Mouse (Mus musculus): ENCODE measurements around the gene Gm35315.
"Not testable (repeated sequence)": the region's sequence is repeated elsewhere in the genome, so short reads cannot be mapped to it uniquely, and the experiment has no call there.

Gene Gm35315

GRCm38 (mm10) chr5:110094030-110094846 is at the start of gene Gm35315:
Gene Gm35315, minus strand, starts transcription at chr5:110094420.
- in situ Hi-C loops (cut with MboI, MseI): no loop called here

- in situ Hi-C loops (cut with MboI, MseI): no loop called here
Observed at GRCm38 (mm10) chr5:110143007-110143406, 48.8 kb upstream of the Gm35315 start.

GRCm38 (mm10) chr5:110142309-110142708 is 48.1 kb upstream of the Gm35315 start:
- in situ Hi-C loops (cut with MboI, MseI): no loop called here

- in situ Hi-C loops (cut with MboI, MseI): no loop called here
Observed at GRCm38 (mm10) chr5:110140424-110140823, 46.2 kb upstream of the Gm35315 start.

GRCm38 (mm10) chr5:110139325-110139724 is 45.1 kb upstream of the Gm35315 start:
- in situ Hi-C loops (cut with MboI, MseI): no loop called here

GRCm38 (mm10) chr5:110137816-110138215 is 43.6 kb upstream of the Gm35315 start:
- in situ Hi-C loops (cut with MboI, MseI): no loop called here

- in situ Hi-C loops (cut with MboI, MseI): no loop called here
Observed at GRCm38 (mm10) chr5:110136087-110136464, 41.9 kb upstream of the Gm35315 start.

GRCm38 (mm10) chr5:110135293-110136086 is 41.3 kb upstream of the Gm35315 start, which contains the start of gene Chfr:
Gene Chfr, plus strand, starts transcription at chr5:110135842.
- in situ Hi-C loops (cut with MboI, MseI): no loop called here

- in situ Hi-C loops (cut with MboI, MseI): not testable (repeated sequence)
Observed at GRCm38 (mm10) chr5:110122380-110122779, 28.2 kb upstream of the Gm35315 start.

- in situ Hi-C loops (cut with MboI, MseI): loop anchor here (5.0 to 10.0 kb wide), 4 partner anchors 55 to 245 kb away; partner anchors contain the start of genes Gm15446 and Golga3
Observed at GRCm38 (mm10) chr5:110109991-110110441, 15.8 kb upstream of the Gm35315 start, which contains the start of gene Zfp605. Gene Zfp605, plus strand, starts transcription at chr5:110110092.

- in situ Hi-C loops (cut with MboI, MseI): loop anchor here (5.0 to 10.0 kb wide), 4 partner anchors 53 to 243 kb away; partner anchors contain the start of genes Gm15446 and Golga3
Observed at GRCm38 (mm10) chr5:110108305-110108628, 14.0 kb upstream of the Gm35315 start.

GRCm38 (mm10) chr5:110107581-110108304 is 13.5 kb upstream of the Gm35315 start, which contains the start of gene Gtpbp6:
Gene Gtpbp6, minus strand, starts transcription at chr5:110108197.
- in situ Hi-C loops (cut with MboI, MseI): loop anchor here (5.0 to 10.0 kb wide), 4 partner anchors 53 to 243 kb away; partner anchors contain the start of genes Gm15446 and Golga3

- in situ Hi-C loops (cut with MboI, MseI): loop anchor here (5.0 to 10.0 kb wide), 4 partner anchors 52 to 242 kb away; partner anchors contain the start of genes Gm15446 and Golga3
Observed at GRCm38 (mm10) chr5:110106901-110107564, 12.8 kb upstream of the Gm35315 start.

- in situ Hi-C loops (cut with MboI, MseI): loop anchor here (5.0 to 10.0 kb wide), 4 partner anchors 52 to 242 kb away; partner anchors contain the start of genes Gm15446 and Golga3
Observed at GRCm38 (mm10) chr5:110106140-110106871, 12.1 kb upstream of the Gm35315 start.

GRCm38 (mm10) chr5:110104616-110105380 is 10.6 kb upstream of the Gm35315 start:
- in situ Hi-C loops (cut with MboI, MseI): loop anchor here (5.0 to 10.0 kb wide), 5 partner anchors 50 to 552 kb away; partner anchors contain the start of genes Gm15446 and Golga3

GRCm38 (mm10) chr5:110103901-110104615 is 9.8 kb upstream of the Gm35315 start:
- in situ Hi-C loops (cut with MboI, MseI): loop anchor here (5.0 to 10.0 kb wide), 4 partner anchors 49 to 552 kb away; partner anchors contain the start of gene Gm15446

- in situ Hi-C loops (cut with MboI, MseI): loop anchor here (5.0 to 10.0 kb wide), 4 partner anchors 48 to 551 kb away; partner anchors contain the start of gene Gm15446
Observed at GRCm38 (mm10) chr5:110102853-110103625, 8.8 kb upstream of the Gm35315 start.
